ENCODE assay signal across 10 mouse cellular contexts in genomic region chr2:160601805-160602204, GRCm38 (mm10). TPM values are rescaled to one million over a fixed set of nuclear protein-coding genes. Genes with fewer than 3 reads are reported as not detected.
DNase-seq lines count a peak whose midpoint lies in the region; ATAC-seq and TF ChIP-seq lines count a peak whose summit lies in the region.
"Had no signal": no experiment of that assay in that cellular context is flagged by ENCODE, and none has a peak within 500 bp of the region (broad histone marks: within the 10 kb centered on the region; RNA-seq: fewer than 3 reads in every experiment).

No protein-coding gene starts in this region.

- H3K27ac ChIP-seq in heart, embryonic 11.5 days (ENCODE audit: low read depth, low read length), result no peak overlapping the region
- H3K27ac ChIP-seq in liver, adult 2 months (replicated peaks; ENCODE audit: insufficient read depth, low read depth, low read length), result no peak overlapping the region
- H3K27ac ChIP-seq in forebrain, embryonic 16.5 days (ENCODE audit: low read length), result no peak overlapping the region
- H3K27ac ChIP-seq in forebrain, embryonic 11.5 days (ENCODE audit: low read depth, low read length), result no peak overlapping the region
- H3K27ac ChIP-seq: embryonic facial prominence, embryonic 13.5 days; limb, embryonic 12.5 days had no signal

- H3K4me3 ChIP-seq in heart, embryonic 11.5 days (ENCODE audit: low read depth, low read length), result no peak overlapping the region
- H3K4me3 ChIP-seq in liver, adult 2 months (ENCODE audit: insufficient read depth, low read depth, low read length), result no peak overlapping the region
- H3K4me3 ChIP-seq in forebrain, embryonic 16.5 days (replicated peaks; ENCODE audit: low read length), result no peak overlapping the region
- no peak overlapping the region for H3K4me3 ChIP-seq in forebrain, embryonic 11.5 days (ENCODE audit: low read depth, low read length)
- H3K4me3 ChIP-seq: embryonic facial prominence, embryonic 13.5 days; limb, embryonic 12.5 days had no signal

- H3K27me3 ChIP-seq in heart, embryonic 11.5 days (ENCODE audit: control insufficient read depth, insufficient read depth, low read length), result peaks cover 2% of the 10 kb centered on the region; the same call in 1 of the 2 replicates
- H3K27me3 ChIP-seq in liver, adult 2 months (ENCODE audit: control insufficient read depth, insufficient read depth, low read length), result no peaks in the 10 kb centered on the region
- H3K27me3 ChIP-seq in forebrain, embryonic 16.5 days (replicated peaks; ENCODE audit: control insufficient read depth, insufficient read depth, low read length), result 0 out of 2 replicates have a peak, but pooled peaks cover 3% of the 10 kb centered on the region
- H3K27me3 ChIP-seq in forebrain, embryonic 11.5 days (ENCODE audit: control insufficient read depth, insufficient read depth, low read length), result no peaks in the 10 kb centered on the region
- H3K27me3 ChIP-seq: embryonic facial prominence, embryonic 13.5 days had no signal

- H3K9me3 ChIP-seq in heart, embryonic 11.5 days (replicated peaks; ENCODE audit: control insufficient read depth, low read length), result no peaks in the 10 kb centered on the region
- no peaks in the 10 kb centered on the region for H3K9me3 ChIP-seq in forebrain, embryonic 16.5 days (ENCODE audit: control insufficient read depth, low read length)
- H3K9me3 ChIP-seq in forebrain, embryonic 11.5 days (ENCODE audit: control insufficient read depth, low read length), result no peaks in the 10 kb centered on the region
- H3K9me3 ChIP-seq: embryonic facial prominence, embryonic 13.5 days; limb, embryonic 12.5 days had no signal

- peak; percentile 72 for TF ChIP-seq CTCF in liver, adult 2 months (IDR thresholded peaks at IDR 0.05; ENCODE audit: low read depth, low read length)

- H3K36me3 ChIP-seq in heart, embryonic 11.5 days (ENCODE audit: control insufficient read depth, insufficient read depth, low read length), result no peaks in the 10 kb centered on the region
- H3K36me3 ChIP-seq in liver, adult 2 months (ENCODE audit: control insufficient read depth, insufficient read depth, low read length), result no peaks in the 10 kb centered on the region
- no peaks in the 10 kb centered on the region for H3K36me3 ChIP-seq in forebrain, embryonic 16.5 days (ENCODE audit: control insufficient read depth, insufficient read depth)
- H3K36me3 ChIP-seq in forebrain, embryonic 11.5 days (ENCODE audit: control insufficient read depth, insufficient read depth, low read length), result no peaks in the 10 kb centered on the region
- H3K36me3 ChIP-seq: embryonic facial prominence, embryonic 13.5 days; limb, embryonic 12.5 days had no signal

- H3K9ac ChIP-seq in heart, embryonic 11.5 days (ENCODE audit: low read depth, low read length), result no peak overlapping the region
- no peak overlapping the region for H3K9ac ChIP-seq in liver, adult 2 months (ENCODE audit: low read depth, low read length)
- H3K9ac ChIP-seq in forebrain, embryonic 16.5 days (replicated peaks; ENCODE audit: low read depth, low read length), result no peak overlapping the region
- H3K9ac ChIP-seq in forebrain, embryonic 11.5 days (ENCODE audit: low read length), result no peak overlapping the region
- H3K9ac ChIP-seq: embryonic facial prominence, embryonic 13.5 days; limb, embryonic 12.5 days had no signal

- WGBS in heart, embryonic 11.5 days (ENCODE audit: insufficient replicate concordance), result 46% methylated on average over 1 of the region's 1 CpGs
- 33% methylated on average over 1 of the region's 1 CpGs for WGBS in liver, adult 2 months
- 42% methylated on average over 1 of the region's 1 CpGs for WGBS in forebrain, embryonic 16.5 days
- 100% methylated on average over 1 of the region's 1 CpGs for WGBS in forebrain, embryonic 11.5 days

- no peak overlapping the region for H3K4me2 ChIP-seq in heart, embryonic 11.5 days
- H3K4me2 ChIP-seq in forebrain, embryonic 16.5 days (ENCODE audit: low read length), result no peak overlapping the region
- no peak overlapping the region for H3K4me2 ChIP-seq in forebrain, embryonic 11.5 days (ENCODE audit: low read depth, low read length, severe bottlenecking)
- H3K4me2 ChIP-seq: embryonic facial prominence, embryonic 13.5 days; limb, embryonic 12.5 days had no signal

- no peak for TF ChIP-seq POLR2A in liver, adult 2 months (IDR thresholded peaks at IDR 0.05; ENCODE audit: extremely low read depth, insufficient read depth, low read length)

- intact Hi-C loops in heart, postnatal 10 days (cut with DNase I), result no loop called here

- ATAC-seq in heart, embryonic 11.5 days (replicated peaks; ENCODE audit: insufficient number of reproducible peaks, low FRiP score, low TSS enrichment), result no peak
- no peak for ATAC-seq in forebrain, embryonic 16.5 days
- ATAC-seq in forebrain, embryonic 11.5 days (replicated peaks; ENCODE audit: low FRiP score), result no peak

- H3K4me1 ChIP-seq in heart, embryonic 11.5 days (ENCODE audit: control insufficient read depth, insufficient read depth, low read length), result no peaks in the 10 kb centered on the region
- no peaks in the 10 kb centered on the region for H3K4me1 ChIP-seq in liver, adult 2 months (ENCODE audit: control insufficient read depth, insufficient read depth, low read length)
- no peaks in the 10 kb centered on the region for H3K4me1 ChIP-seq in forebrain, embryonic 16.5 days (replicated peaks; ENCODE audit: control insufficient read depth, insufficient read depth, low read length)
- no peaks in the 10 kb centered on the region for H3K4me1 ChIP-seq in forebrain, embryonic 11.5 days (replicated peaks; ENCODE audit: control insufficient read depth, insufficient read depth, low read length)

- DNase-seq in heart, postnatal 10 days, result peak; percentile 39 to 63
- DNase-seq in CD4-positive, CD25-positive, alpha-beta regulatory T cell, adult 2 months (ENCODE audit: low read depth, low spot score), result peak; percentile 70
- DNase-seq in adrenal gland, postnatal 14 days, result peak; percentile 51
- peak; percentile 14 for DNase-seq in liver, adult 2 months (ENCODE audit: extremely low read depth, low read depth, low spot score)
- peak; percentile 63 to 80 for DNase-seq in spleen, postnatal 4 days (ENCODE audit: low spot score in 2 of 2)
- no peak for DNase-seq in forebrain, embryonic 11.5 days (ENCODE audit: low spot score)

- no peaks in the 10 kb centered on the region for H3K79me2 ChIP-seq in liver, adult 2 months (ENCODE audit: control insufficient read depth, insufficient read depth, low read length)

RNA-seq across cellular contexts. Expression of gene Top1, which starts 43.9 kb away (rescaled TPM):
- total RNA-seq in heart, postnatal 10 days (2021), result 10 to 100 TPM; 53.1 to 65.1 TPM
- 53.2 and 65.4 TPM in 2 replicates for polyA plus RNA-seq in heart, embryonic 11.5 days (2014; fragmentation: Nextera tagmentation; extraction: Ambion mirVana)
- total RNA-seq in adrenal gland, postnatal 14 days (2021), result 86.3 and 97.6 TPM in 2 replicates
- 20.1 and 26.1 TPM in 2 replicates for total RNA-seq in liver, adult 2 months (2014; rRNA removed)
- 6.0 and 6.2 TPM in 2 replicates for polyA plus RNA-seq in liver, adult 2 months (2012; rRNA removed)
- 96.9 and 101 TPM in 2 replicates for polyA plus RNA-seq in forebrain, embryonic 16.5 days (2015; fragmentation: Nextera tagmentation; extraction: Ambion mirVana)
- polyA plus RNA-seq in forebrain, embryonic 11.5 days (2014; fragmentation: Nextera tagmentation; extraction: Ambion mirVana), result 118 and 140 TPM in 2 replicates
